Mouse (Mus musculus) granulocyte monocyte progenitor cell, adult 5-6 weeks (primary cell): ENCODE measurements at regions not wholly inside any gene's neighbourhood (a gene's known extent, or its start where the extent isn't known, plus 50 kb on each side); places are given as distances from the start of the nearest gene placed in this dataset.

Experiments
- ATAC-seq: replicated peaks from 2 replicates; pipeline ENCODE4 v1.8.0; 2016; ENCODE audit warnings: mild to moderate bottlenecking, moderate TSS enrichment, inconsistent platforms; ENCODE audit not compliant: poor library complexity, severe bottlenecking

GRCm38 (mm10) chr10:37194798-37195453 lies 56.2 kb upstream of the Marcks start:
- ATAC-seq = peak; percentile 77

- no peak for ATAC-seq
Observed at GRCm38 (mm10) chr10:37194131-37194797, 55.5 kb upstream of the Marcks start.

GRCm38 (mm10) chr10:37192661-37193060 lies 53.9 kb upstream of the Marcks start:
- peak; percentile 30 for ATAC-seq

GRCm38 (mm10) chr10:37190092-37190491 lies 51.4 kb upstream of the Marcks start:
- ATAC-seq = peak; percentile 80
